Mouse (Mus musculus): ENCODE data around the gene C2cd3.

GRCm38 (mm10) chr7:100363162-100363561 lies 8.9 kb upstream of the C2cd3 start:
- no peak for TF ChIP-seq CTCF (IDR thresholded peaks at IDR 0.05; ENCODE audit: insufficient read depth, low read depth, low read length)
- TF ChIP-seq POLR2A (IDR thresholded peaks at IDR 0.05; ENCODE audit: insufficient read depth, low read depth, low read length), result no peak

Measured in olfactory bulb, adult 2 months (tissue).